In genomic region chr13:59694008-59694407, GRCm38 (mm10) we compare ENCODE assay signal across 20 mouse cellular contexts. TPM values are rescaled to one million over a fixed set of nuclear protein-coding genes. Genes with fewer than 3 reads are reported as not detected.
DNase-seq lines count a peak whose midpoint lies in the region; ATAC-seq and TF ChIP-seq lines count a peak whose summit lies in the region.
"Had no signal": no experiment of that assay in that cellular context is flagged by ENCODE, and none has a peak within 500 bp of the region (broad histone marks: within the 10 kb centered on the region; RNA-seq: fewer than 3 reads in every experiment).

TSS of gene 4921517D22Rik (minus strand) at chr13:59694108.

- no peak within 1 kb of the TSS for H3K4me3 ChIP-seq in neural tube, embryonic 11.5 days (ENCODE audit: low read depth, low read length)
- H3K4me3 ChIP-seq in neural tube, embryonic 15.5 days (replicated peaks) = no peak within 1 kb of the TSS
- H3K4me3 ChIP-seq in testis, adult 2 months (ENCODE audit: control insufficient read depth, low read depth, low read length) = peak within 1 kb of the TSS; percentile 60

- no peaks in the 10 kb centered on the region for H3K36me3 ChIP-seq in neural tube, embryonic 11.5 days (ENCODE audit: control insufficient read depth, insufficient read depth, low read length)
- no peaks in the 10 kb centered on the region for H3K36me3 ChIP-seq in neural tube, embryonic 15.5 days
- H3K36me3 ChIP-seq in testis, adult 2 months (ENCODE audit: control insufficient read depth, insufficient read depth, low read length) = no peaks in the 10 kb centered on the region
- H3K36me3 ChIP-seq: G1E had no signal

- DNase-seq in neural tube, embryonic 11.5 days (ENCODE audit: low spot score) = peak; percentile 8
- no peak for DNase-seq in testis, postnatal 10 days (ENCODE audit: low spot score)
- DNase-seq: adrenal gland, adult 2 months; adrenal gland, adult 8-10 months; adrenal gland, postnatal 10 days; adrenal gland, postnatal 14 days; adrenal gland, postnatal 25 days; adrenal gland, postnatal 36 days; B cell, adult 2 months; cerebellum, adult 11 months; cerebellum, adult 11-12 months; cerebellum, adult 18-20 months had no signal

- H3K4me1 ChIP-seq in neural tube, embryonic 11.5 days (ENCODE audit: control insufficient read depth, insufficient read depth, low read length) = no peaks in the 10 kb centered on the region
- no peaks in the 10 kb centered on the region for H3K4me1 ChIP-seq in neural tube, embryonic 15.5 days
- no peaks in the 10 kb centered on the region for H3K4me1 ChIP-seq in testis, adult 2 months (ENCODE audit: control insufficient read depth, insufficient read depth, low read length)

- no peak within 1 kb of the TSS for H3K27ac ChIP-seq in neural tube, embryonic 11.5 days (ENCODE audit: low read depth, low read length)
- no peak within 1 kb of the TSS for H3K27ac ChIP-seq in neural tube, embryonic 15.5 days (replicated peaks)
- H3K27ac ChIP-seq in testis, adult 2 months (ENCODE audit: control insufficient read depth, insufficient read depth, low read depth, low read length) = no peak within 1 kb of the TSS

- no peak for ATAC-seq in neural tube, embryonic 11.5 days (ENCODE audit: insufficient read depth, low FRiP score, low TSS enrichment)
- ATAC-seq in neural tube, embryonic 15.5 days (ENCODE audit: low FRiP score) = no peak
- ATAC-seq: activated CD4-positive, CD25-positive, alpha-beta regulatory T cell, adult 4 months; CD4-positive, CD25-positive, alpha-beta regulatory T cell, adult 4 months; Patski had no signal

- no peaks in the 10 kb centered on the region for H3K9me3 ChIP-seq in neural tube, embryonic 11.5 days (ENCODE audit: control insufficient read depth, low read length)
- H3K9me3 ChIP-seq in neural tube, embryonic 15.5 days (replicated peaks) = no peaks in the 10 kb centered on the region

- no peak for TF ChIP-seq CTCF in testis, adult 2 months (IDR thresholded peaks at IDR 0.05; ENCODE audit: control insufficient read depth, insufficient read depth, insufficient replicate concordance, low read depth, low read length)

- TF ChIP-seq POLR2A in testis, adult 2 months (IDR thresholded peaks at IDR 0.05; ENCODE audit: control insufficient read depth, low read depth, low read length) = no peak

- H3K9ac ChIP-seq in neural tube, embryonic 11.5 days (ENCODE audit: low read length) = no peak within 1 kb of the TSS
- no peak within 1 kb of the TSS for H3K9ac ChIP-seq in neural tube, embryonic 15.5 days (replicated peaks)

- WGBS in neural tube, embryonic 11.5 days = 90% methylated on average over 3 of the region's 3 CpGs
- WGBS in neural tube, embryonic 15.5 days = 93% methylated on average over 3 of the region's 3 CpGs

- no peak within 1 kb of the TSS for H3K4me2 ChIP-seq in neural tube, embryonic 11.5 days (ENCODE audit: low read depth)
- no peak within 1 kb of the TSS for H3K4me2 ChIP-seq in neural tube, embryonic 15.5 days

- H3K27me3 ChIP-seq in neural tube, embryonic 11.5 days (ENCODE audit: control insufficient read depth, insufficient read depth, low read length) = no peaks in the 10 kb centered on the region
- no peaks in the 10 kb centered on the region for H3K27me3 ChIP-seq in neural tube, embryonic 15.5 days (replicated peaks)
- no peaks in the 10 kb centered on the region for H3K27me3 ChIP-seq in testis, adult 2 months (ENCODE audit: control insufficient read depth, insufficient read depth, low read length)
- H3K27me3 ChIP-seq: Patski had no signal

RNA-seq across cellular contexts. Expression of gene 4921517D22Rik, which starts in this region (rescaled TPM):
- not detected in 2 replicates for polyA plus RNA-seq in neural tube, embryonic 11.5 days (2014; fragmentation: Nextera tagmentation; extraction: Ambion mirVana)
- polyA plus RNA-seq in neural tube, embryonic 15.5 days (2015; fragmentation: Nextera tagmentation; extraction: Ambion mirVana) = not detected in 2 replicates
- 23.4 and 24.2 TPM in 2 replicates for polyA plus RNA-seq in testis, adult 2 months (2012; rRNA removed)
- polyA plus RNA-seq: adrenal gland, adult 2 months; brain, embryonic 14.5 days; C2C12; CD4-positive, CD25-positive, alpha-beta regulatory T cell, adult 4 months; G1E; Patski had no signal

Comparison
In these comparisons a context has a peak if more than half of its experiments do, and no peak if none do; other contexts are left out.
1. RNA of gene 4921517D22Rik (polyA plus RNA-seq): 23.4 to 24.2 TPM in testis, adult 2 months; not detected in neural tube, embryonic 11.5 days and not detected in neural tube, embryonic 15.5 days; every median in the first group is over 10 times any median in the second.
2. Peak in DNase-seq in neural tube, embryonic 11.5 days; RNA of the gene not detected or under 1 TPM.